Mouse (Mus musculus) thymus, adult 2 months (tissue): ENCODE results near the gene 1110065P20Rik.

Source experiments
- CTCF ChIP-seq: fragments of 200-500 bp; IDR thresholded peaks from 2 replicates; pipeline ENCODE4 v1.5.1; 2012; ENCODE audit warnings: mild to moderate bottlenecking, control low read depth, low read length, moderate library complexity, borderline replicate concordance; ENCODE audit not compliant: control insufficient read depth, poor library complexity, insufficient read depth; ENCODE audit errors: extremely low read depth
- POLR2A ChIP-seq: fragments of 200-500 bp; IDR thresholded peaks from 2 replicates; pipeline ENCODE4 v1.6.1; 2012; ENCODE audit warnings: mild to moderate bottlenecking, low read length, control low read depth, moderate library complexity; ENCODE audit not compliant: control insufficient read depth, poor library complexity, insufficient read depth; ENCODE audit errors: extremely low read depth

GRCm38 (mm10) chr4:124893769-124894168, 42.8 kb upstream of the 1110065P20Rik start:
- no peak for TF ChIP-seq POLR2A
- TF ChIP-seq CTCF = no peak
